Mouse (Mus musculus): ENCODE measurements around the gene Ass1.

Gene Ass1

DNA sequence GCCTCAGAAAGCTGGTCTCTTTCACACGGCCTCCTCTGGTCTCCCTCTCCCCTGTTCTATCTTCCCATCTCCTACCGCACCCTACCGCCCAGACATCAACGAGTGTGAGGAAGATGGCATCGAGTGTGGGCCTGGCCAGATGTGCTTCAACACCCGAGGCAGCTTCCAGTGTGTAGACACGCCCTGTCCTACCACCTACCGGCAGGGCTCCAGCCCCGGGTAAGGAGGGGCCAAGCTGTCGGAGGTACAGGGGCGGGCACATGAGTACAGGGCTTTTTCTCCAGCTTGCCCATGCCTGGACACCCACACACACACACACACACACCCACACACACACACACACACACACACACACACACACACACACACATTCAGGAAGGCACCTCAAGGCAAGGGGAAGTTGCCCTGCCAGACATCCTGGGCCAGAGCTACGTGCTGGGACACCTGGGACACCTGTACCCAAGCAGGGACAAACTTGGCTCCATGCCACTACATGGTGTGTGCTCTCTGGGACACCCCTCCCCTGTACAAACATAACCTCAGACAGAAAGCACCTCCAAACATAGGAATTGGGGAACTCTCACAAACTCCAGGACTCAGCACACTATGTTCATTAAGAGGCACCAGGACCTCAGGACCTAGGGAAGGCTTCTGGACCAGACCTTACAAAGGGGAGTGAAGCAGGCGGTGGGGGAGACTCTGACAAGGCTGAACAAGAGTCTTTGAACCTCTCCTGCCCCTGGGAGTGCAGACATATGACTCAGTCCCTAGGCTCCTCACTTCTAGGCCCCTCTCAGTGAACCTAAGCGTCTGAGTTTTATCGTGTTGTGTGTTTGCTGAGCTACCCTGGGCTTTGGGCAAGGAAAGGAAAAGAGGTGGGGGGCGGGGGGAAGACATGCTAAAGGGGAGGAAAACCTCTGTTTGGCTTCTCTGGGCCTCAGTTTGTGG lies 10.7 kb upstream of the Ass1 start:
- ATAC-seq (ENCODE audit: low TSS enrichment): no peak

GRCm38 (mm10) chr2:31460025-31460571 lies 9.9 kb upstream of the Ass1 start:
- peak; percentile 23; the same call in 1 of the 2 replicates for ATAC-seq (ENCODE audit: low TSS enrichment)

DNA sequence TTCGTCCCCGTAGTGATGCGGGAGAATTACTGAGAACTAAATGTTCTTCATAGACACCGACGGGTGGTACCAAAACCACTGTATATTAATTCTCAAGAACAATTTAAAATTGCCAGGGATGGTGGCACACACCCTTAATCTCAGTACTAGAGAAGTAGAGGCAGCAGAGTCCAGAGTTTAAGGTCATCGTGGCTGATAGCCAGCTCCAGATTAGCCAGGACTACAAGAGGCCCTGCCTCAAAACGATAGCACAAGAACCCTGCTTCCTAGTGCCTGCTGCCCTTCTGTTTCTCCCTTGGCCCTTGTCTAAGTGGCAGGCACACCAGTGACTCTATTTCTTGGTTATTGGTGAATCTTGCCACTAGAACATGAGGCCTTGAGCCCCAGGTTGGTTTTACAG lies 9.1 kb upstream of the Ass1 start:
- no peak for ATAC-seq (ENCODE audit: low TSS enrichment)

DNA sequence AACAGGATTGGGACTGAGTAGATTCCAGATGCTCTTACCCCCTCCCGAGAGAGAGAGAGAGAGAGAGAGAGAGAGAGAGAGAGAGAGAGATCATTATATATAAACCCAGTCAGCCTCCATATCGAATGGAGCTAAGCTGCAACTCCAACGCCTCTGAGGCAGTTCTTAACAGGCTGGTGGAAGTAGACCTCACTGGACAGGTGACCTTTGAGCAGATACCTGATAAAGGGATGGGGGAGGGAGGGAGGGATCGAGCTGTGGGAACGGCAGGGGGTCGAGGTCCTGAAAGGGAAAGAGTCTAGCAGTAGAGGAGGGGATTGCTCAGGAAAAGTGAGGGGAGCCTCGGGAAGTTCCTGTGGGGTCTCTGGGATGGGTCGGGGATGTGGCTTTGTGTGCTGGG lies 8.0 kb upstream of the Ass1 start:
- no peak for ATAC-seq (ENCODE audit: low TSS enrichment)

GRCm38 (mm10) chr2:31463253-31463652 lies 6.8 kb upstream of the Ass1 start:
- ATAC-seq (ENCODE audit: low TSS enrichment): no peak

- no peak for ATAC-seq (ENCODE audit: low TSS enrichment)
These were observed 6.1 kb upstream of the Ass1 start for GRCm38 (mm10) chr2:31463696-31464528.

GRCm38 (mm10) chr2:31464529-31464910 lies 5.5 kb upstream of the Ass1 start:
- ATAC-seq (ENCODE audit: low TSS enrichment): no peak

DNA sequence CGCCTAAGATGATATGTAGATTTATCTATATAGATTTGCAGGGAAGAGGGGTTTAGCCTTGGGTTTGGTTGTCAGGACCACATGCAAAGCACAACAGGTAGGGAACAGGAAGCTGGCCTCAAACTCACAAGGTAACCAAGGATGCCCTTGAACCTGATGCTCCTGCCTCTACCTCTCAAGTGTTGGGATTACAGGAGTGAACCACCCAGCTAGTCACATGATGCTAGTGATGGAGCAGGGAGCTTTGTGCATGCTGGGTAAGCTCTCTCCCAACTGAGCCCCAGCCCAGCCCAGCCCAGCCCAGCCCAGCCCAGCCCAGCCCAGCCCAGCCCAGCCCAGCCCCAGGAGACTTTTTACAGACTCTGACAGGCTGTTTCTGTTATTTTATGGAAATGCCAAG lies 2.5 kb upstream of the Ass1 start:
- ATAC-seq (ENCODE audit: low TSS enrichment): no peak

DNA sequence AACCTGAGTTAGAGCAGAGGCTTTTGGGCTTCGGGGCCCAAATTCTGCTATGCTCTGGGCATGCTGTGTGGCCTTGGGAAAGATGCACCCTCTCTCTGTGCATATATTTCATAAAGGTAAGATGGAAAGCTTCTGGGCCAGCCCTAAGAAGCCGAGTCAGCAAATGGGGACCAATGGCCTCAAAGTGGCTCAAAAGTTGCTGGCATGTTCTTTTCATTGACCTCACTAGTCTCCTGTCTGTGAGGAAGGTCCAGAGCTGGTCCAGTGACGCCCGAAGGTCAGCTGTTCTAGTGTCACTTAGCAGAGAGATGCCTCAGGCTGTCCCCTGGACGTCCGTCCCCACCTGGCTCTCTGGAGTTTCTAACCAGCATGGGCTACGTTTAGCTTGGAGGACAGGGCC lies 1.1 kb upstream of the Ass1 start:
- no peak for ATAC-seq (ENCODE audit: low TSS enrichment)

DNA sequence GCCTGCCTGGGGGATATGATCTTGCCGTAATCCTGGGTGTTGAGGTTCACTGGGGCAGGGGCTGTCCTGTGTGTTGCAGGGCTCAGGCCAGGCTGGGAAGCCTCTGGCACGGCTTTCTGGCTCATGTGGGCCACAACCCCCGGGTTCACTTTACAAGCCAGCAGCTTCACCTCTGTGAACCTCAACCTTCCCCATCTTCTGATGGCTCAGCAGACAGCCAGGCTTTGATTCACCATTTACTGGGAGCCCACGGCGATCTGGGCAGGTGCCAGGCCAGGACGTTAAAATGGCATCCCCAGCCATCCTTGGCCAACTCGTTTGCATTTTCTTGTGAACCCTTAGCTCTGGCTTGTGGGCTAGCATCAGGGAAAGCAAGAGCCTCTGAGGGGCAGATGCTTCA lies 527 bp upstream of the Ass1 start:
- ATAC-seq (ENCODE audit: low TSS enrichment): no peak

DNA sequence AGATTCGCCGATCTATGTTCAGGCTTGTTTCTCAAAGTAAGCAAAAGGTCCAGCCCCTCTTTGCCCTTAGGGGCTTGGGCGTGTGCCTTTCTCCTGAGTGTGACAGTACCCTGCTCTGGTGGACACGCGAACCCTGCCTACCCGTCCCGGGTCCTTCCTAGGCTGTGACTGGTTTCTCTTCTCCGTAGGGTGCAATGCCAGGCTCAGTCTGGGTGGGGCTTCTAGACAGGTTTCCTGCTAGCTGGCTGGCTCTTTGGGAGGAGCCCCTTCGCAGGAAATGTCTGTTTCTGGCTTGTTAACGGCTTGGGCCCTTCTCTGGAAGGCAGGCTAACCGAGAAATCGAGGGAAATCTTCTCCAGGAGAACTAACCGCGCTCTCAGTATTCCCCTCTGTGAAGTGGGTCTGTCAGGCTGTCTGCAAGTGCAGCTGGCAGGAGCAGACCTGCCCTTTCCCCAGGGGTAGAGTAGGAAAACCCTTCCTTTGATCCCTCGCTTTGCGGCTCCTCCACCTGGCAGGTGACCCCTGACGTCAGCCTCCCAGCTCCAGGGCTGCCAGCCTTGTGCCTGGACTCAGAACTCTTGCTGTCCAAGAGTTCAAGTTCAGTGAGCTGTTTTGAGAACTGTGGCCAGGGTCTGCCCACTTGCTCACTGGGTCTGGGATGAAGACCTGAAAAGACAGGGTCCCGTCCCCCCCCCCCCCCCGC lies 827 bp downstream of the Ass1 start:
- 0 out of 2 replicates have a peak, but pooled peaks have one; percentile 16 for ATAC-seq (ENCODE audit: low TSS enrichment)

GRCm38 (mm10) chr2:31471611-31472010 lies 1.6 kb downstream of the Ass1 start:
- no peak for ATAC-seq (ENCODE audit: low TSS enrichment)

DNA sequence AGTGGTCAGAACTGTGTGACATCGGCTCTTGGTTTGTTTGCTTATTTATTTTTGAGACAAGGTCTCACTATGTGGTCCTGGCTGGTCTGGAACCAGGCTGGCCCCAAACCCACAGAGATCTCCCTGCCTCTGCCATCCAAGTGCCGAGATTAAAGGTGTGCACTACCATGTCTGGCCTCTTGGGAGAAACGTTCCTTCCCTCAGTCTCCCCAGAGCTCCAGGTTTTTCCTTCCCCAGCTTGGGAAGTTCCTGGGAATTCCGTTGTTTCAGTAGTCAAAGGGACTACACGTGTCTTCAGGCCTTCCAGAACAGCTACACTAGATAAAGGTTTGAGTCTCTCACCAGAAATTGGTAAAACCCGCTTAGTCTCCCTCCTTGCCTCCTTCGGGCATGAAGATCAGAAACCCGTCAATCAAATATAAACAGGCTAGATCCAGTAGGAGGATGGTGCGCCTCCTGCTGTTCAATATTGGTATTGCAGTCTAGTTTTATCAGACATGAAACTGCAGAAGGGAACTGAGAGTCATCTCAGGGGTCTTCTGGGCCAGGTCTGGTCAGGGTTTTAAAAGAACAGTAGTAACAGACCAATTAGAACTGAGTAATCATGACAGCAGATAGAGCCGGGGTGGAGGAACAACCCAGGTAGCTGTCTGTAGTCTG lies 2.5 kb downstream of the Ass1 start:
- ATAC-seq (ENCODE audit: low TSS enrichment): no peak

GRCm38 (mm10) chr2:31473941-31474340 lies 3.9 kb downstream of the Ass1 start:
- ATAC-seq (ENCODE audit: low TSS enrichment): no peak

DNA sequence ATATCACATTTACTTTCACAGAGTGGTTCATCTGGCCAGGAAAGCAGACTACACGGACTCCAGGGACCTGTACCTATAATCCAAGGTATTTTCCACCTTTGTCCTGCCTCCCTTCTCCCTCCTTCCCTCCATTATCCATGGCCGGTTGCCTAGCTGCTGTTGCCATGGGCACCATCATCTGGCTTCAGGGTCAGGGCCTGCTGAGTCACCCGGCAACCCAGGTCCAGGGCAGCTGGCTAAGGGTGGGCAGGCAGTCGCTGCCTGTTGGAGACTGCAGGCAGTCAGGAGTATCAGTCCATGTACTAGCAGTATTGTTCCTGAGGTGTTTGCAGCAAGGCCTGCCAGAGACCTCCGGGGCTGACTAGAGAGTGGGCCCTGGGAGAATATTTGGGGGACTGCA lies 4.7 kb downstream of the Ass1 start:
- no peak for ATAC-seq (ENCODE audit: low TSS enrichment)

DNA sequence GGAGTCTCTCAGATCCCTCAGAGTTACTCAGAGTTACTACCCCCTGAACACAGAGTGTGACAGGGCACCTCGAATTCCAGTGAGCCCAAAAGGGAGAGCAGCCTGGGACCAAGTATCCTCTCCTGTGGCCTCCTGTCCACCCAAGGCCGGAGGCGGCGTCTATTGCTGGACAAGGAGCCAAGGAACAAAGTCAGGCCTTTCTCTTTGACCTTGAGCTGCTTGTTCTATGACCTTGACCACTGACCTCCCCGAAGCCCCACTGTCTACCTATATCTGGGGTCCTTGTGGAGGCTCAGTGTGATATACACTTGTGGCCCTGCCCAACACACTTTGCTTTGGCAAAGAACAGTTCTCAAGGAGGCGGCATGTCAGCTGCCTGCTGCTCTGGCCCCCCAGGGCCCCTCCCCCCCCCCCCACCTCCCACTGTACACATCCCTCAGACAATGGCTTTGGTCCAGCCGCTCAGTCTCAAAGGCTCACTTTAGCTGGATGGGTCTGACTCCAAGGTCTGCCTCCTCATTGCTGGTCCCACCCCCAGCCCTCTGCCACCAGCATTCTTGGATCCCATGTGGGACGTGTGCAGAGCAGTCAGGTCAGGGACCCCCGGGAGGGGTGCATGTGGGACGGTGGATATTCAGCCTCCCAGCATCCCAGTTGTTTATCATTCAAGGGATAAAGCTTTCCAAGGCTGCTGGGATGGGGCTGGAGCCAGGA lies 6.3 kb downstream of the Ass1 start:
- ATAC-seq (ENCODE audit: low TSS enrichment): no peak

DNA sequence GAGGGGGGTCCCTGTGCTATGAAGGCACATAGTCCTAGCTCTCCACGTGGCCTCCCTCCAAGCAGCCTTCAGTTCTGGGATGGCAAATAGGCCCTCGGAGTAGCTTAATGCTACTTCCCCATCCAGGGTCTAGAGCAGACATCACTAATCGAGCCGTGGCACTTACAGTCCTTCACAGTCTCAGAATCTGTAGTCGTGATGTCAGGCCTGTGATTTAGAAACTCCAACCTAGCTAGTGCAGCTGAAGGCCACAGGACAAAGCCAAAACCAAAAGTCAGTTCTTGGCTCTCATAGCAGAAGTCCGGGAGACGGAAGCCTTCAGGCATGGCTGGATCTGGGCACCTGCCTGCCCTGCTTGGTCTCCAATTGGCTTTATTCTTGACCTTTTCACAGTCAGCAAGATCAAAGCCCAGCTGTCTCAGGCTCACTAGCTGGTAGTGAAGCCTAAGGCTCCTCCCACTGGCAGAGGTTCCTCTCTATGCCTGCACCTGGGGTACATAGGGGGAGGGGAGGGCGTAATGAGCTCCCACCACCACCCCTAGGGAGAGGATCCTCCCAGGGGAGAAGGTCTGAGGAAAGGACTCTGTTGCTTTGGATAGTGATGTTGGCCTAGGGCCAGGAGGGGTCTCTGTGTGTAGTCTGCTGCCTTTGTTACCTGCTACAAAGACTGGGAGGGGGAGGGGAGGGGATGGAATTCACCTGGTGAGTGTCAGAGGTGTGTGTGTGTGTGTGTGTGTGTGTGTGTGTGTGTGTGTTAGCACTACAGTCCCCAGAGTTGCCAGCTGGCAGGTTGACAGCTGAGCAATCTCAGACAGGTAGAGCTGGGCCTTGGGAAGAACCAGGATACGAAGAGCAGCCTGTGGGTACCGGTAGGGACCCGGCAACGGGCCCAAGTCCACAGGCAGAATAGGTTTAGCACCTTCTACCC lies 7.5 kb downstream of the Ass1 start:
- no peak for ATAC-seq (ENCODE audit: low TSS enrichment)

- ATAC-seq (ENCODE audit: low TSS enrichment): peak; percentile 95
These were observed 13.0 kb downstream of the Ass1 start for GRCm38 (mm10) chr2:31482914-31483575.

DNA sequence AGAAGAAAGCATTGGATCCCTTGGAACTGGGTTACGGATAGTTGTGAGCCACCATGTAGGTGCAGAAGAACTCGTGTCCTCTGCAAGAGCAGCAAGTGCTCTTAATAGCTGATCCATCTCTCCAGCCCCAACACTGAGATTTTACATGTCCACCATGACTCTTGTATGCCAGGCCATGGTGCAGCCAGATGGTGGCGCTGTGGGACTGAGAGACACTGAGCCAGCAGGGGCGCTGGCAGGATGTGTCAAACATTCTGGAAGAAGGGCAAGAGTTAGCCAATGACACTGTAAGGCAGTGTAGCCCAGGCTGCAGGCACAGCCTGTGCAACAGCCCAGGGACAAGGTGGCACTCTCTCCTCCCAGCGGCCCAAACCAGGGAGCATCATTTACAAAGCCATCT lies 14.2 kb downstream of the Ass1 start:
- ATAC-seq (ENCODE audit: low TSS enrichment): peak; percentile 44; the same call in 1 of the 2 replicates

Measured in frontal cortex, adult (tissue).